Mouse (Mus musculus) midbrain, embryonic 16.5 days (tissue): Measurements from ENCODE around the gene Gm14525. TPM values are rescaled to one million over a fixed set of nuclear protein-coding genes. Genes with fewer than 3 reads are reported as not detected.
"Not testable (repeated sequence)": the region's sequence is repeated elsewhere in the genome, so short reads cannot be mapped to it uniquely, and the experiment has no call there.

ENCODE experiments used
- ATAC-seq: fragments of 200-750 bp; cut with Nextera tagmentation; 2 replicates; pipeline ENCODE4 v1.8.0; 2017; ENCODE audit warnings: moderate TSS enrichment
- H3K27ac ChIP-seq: fragments of 300-500 bp; sonication (generic); 2 replicates; pipeline ENCODE4 v1.5.1; 2014; ENCODE audit warnings: mild to moderate bottlenecking, low read length, mixed read lengths
- H3K27me3 ChIP-seq: fragments of 300-500 bp; sonication (generic); 2 replicates; pipeline ENCODE4 v1.6.1; 2014; ENCODE audit warnings: low read depth, low read length, mixed read lengths; ENCODE audit not compliant: control insufficient read depth, insufficient read depth
- H3K36me3 ChIP-seq: fragments of 300-500 bp; sonication (generic); 2 replicates; pipeline ENCODE4 v1.6.1; 2014; ENCODE audit warnings: mild to moderate bottlenecking, low read length, moderate library complexity, mixed read lengths; ENCODE audit not compliant: control insufficient read depth, insufficient read depth
- H3K4me1 ChIP-seq: fragments of 300-500 bp; sonication (generic); 2 replicates; pipeline ENCODE4 v1.6.1; 2014; ENCODE audit warnings: mild to moderate bottlenecking, low read length, mixed read lengths; ENCODE audit not compliant: control insufficient read depth, insufficient read depth
- H3K4me2 ChIP-seq: fragments of 300-500 bp; sonication (generic); 2 replicates; pipeline ENCODE4 v1.6.1; 2014; ENCODE audit warnings: mild to moderate bottlenecking, low read length, mixed read lengths
- H3K4me3 ChIP-seq: fragments of 300-500 bp; sonication (generic); 2 replicates; pipeline ENCODE4 v1.5.1; 2014; ENCODE audit warnings: low read depth, mild to moderate bottlenecking, low read length, moderate library complexity, mixed read lengths
- H3K9ac ChIP-seq: fragments of 300-500 bp; sonication (generic); 2 replicates; pipeline ENCODE4 v1.6.1; 2014; ENCODE audit warnings: low read depth, low read length, mixed read lengths
- H3K9me3 ChIP-seq: fragments of 300-500 bp; sonication (generic); replicated peaks from 2 replicates; pipeline ENCODE4 v1.6.1; 2014; ENCODE audit warnings: mild to moderate bottlenecking, low read length, mixed read lengths; ENCODE audit not compliant: control insufficient read depth, poor library complexity, severe bottlenecking
- WGBS: fragments of 180-500 bp; shearing (Covaris S2); extraction: QIAGEN DNeasy Blood & Tissue Kit; methylation state at CpG from one replicate; pipeline ENCODE4 v1.1.7; 2014; 5-methylcytosine and 5-hydroxymethylcytosine counted together
- polyA plus RNA-seq: library from polyadenylated mRNA; unstranded; fragments of >200 nt; fragmentation: Nextera tagmentation; extraction: Ambion mirVana; gene quantifications from 2 replicates; pipeline ENCODE4 v1.2.1, GENCODE M21; 2015

The Gm14525 gene
- not detected in 2 replicates for polyA plus RNA-seq

GRCm38 (mm10) chrX:26702538-26702937, at the start of gene Gm14525:
Gene Gm14525 (minus strand): TSS chrX:26702638.
- H3K9me3 ChIP-seq, H3K4me2 ChIP-seq, H3K4me3 ChIP-seq, H3K4me1 ChIP-seq, H3K9ac ChIP-seq, H3K27ac ChIP-seq, H3K27me3 ChIP-seq, H3K36me3 ChIP-seq, ATAC-seq: not testable (repeated sequence)
- 85% methylated on average over 3 of the region's 5 CpGs for WGBS

Other genes with a start within 250 kb of the Gm14525 start
- gene Slx, start 157.1 kb downstream of the Gm14525 start, polyA plus RNA-seq, result not detected in 2 replicates
- gene Gm6121, start 233.1 kb upstream of the Gm14525 start, polyA plus RNA-seq, result not detected in 2 replicates